Mouse (Mus musculus): ENCODE data around the gene Rcn1.

DNA sequence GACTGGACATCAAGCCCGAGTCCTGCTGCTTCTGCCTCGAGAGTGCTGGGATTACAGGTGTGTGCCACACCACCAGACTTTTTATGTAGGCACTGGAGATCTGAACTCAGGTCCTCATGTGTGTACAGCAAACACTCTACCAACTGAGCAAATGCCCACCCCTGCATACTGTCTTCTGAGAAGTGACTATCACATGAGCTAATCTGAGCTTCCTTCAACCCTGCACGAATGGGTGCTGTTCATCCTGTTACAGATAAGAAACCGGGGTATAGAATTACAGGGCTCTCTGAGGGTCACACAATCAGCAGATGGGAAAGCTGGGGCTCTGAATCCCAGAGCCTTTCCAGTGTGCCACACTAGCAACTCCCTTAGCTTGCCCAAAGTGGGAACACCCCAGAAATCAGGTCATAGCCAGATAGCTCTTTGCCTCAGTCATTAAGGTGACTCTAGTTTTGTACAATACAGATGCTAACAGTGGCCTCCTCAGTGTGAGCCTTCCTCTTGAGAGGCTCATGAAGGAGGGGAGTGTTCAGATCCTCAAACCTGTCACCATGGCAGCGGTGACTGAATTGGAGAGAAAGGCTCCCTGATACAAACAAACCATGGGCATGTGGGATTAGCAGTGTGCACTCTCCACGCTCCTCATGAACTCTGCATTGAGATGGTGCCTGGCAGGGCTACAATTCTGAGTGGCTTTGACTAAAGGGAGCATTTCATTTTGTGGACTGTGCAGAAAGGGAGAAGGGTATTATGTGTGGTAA is 8.3 kb downstream of the Rcn1 start:
- TF ChIP-seq MAX (IDR thresholded peaks at IDR 0.05; ENCODE audit: low read depth) = no peak
- TF ChIP-seq POLR2A (IDR thresholded peaks at IDR 0.05; ENCODE audit: insufficient read length, low read depth) = no peak
- TF ChIP-seq CEBPB (IDR thresholded peaks at IDR 0.05; ENCODE audit: insufficient read depth, poor library complexity, severe bottlenecking) = no peak
- TF ChIP-seq MYOG (IDR thresholded peaks at IDR 0.05; ENCODE audit: control insufficient read depth in 1 of 3, insufficient read depth in 1 of 3, insufficient read length in 2 of 3, low read depth in 2 of 3) = no peak
